Mouse (Mus musculus): ENCODE measurements around the gene Myo5c. TPM values are rescaled to one million over a fixed set of nuclear protein-coding genes. Genes with fewer than 3 reads are reported as not detected.

Gene Myo5c
- total and polyA plus RNA-seq, 3 experiments: 0.15 to 0.22 TPM; not detected in 1

DNA sequence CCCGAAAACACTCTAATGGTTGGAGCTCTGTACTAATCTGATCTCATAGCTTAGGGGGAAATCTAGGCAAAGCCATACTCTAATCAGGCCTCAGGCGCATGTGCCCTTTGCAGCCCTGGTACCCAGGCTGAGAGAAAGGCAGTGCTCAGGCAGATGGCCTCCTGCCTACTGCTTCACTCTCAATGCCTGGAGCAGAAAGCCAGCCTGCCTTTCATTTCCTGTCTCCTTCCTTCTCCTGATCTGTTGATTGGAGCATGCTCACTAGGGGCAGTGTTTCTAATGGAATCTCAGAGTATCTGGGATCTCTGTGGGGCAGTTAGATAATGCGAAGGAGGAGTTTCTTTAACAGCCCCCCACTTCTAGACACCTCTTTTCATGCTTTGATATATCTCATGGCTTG lies 87.5 kb downstream of the Myo5c start:
- H3K4me3 ChIP-seq (ENCODE audit: low read depth, low read length): no peak overlapping the region
- H3K36me3 ChIP-seq (replicated peaks): no peaks in the 10 kb centered on the region
- H3K27me3 ChIP-seq (ENCODE audit: insufficient read depth, low read length): peaks cover 18% of the 10 kb centered on the region
- TF ChIP-seq GATA2 (IDR thresholded peaks at IDR 0.05; ENCODE audit: borderline replicate concordance, low read depth, low read length): no peak
- TF ChIP-seq TAL1 (conservative IDR thresholded peaks at IDR 0.05; ENCODE audit: low read depth, low read length): no peak
- TF ChIP-seq CTCF (IDR thresholded peaks at IDR 0.05; ENCODE audit: low read depth, low read length): no peak
- TF ChIP-seq GATA1 (IDR thresholded peaks at IDR 0.05; ENCODE audit: borderline replicate concordance, low read length): no peak
- TF ChIP-seq POLR2AphosphoS5 (IDR thresholded peaks at IDR 0.05; ENCODE audit: insufficient replicate concordance, low read depth, low read length): no peak
- peaks cover 1% of the 10 kb centered on the region for H3K4me1 ChIP-seq (ENCODE audit: insufficient read depth, low read depth, low read length)
- H3K9me3 ChIP-seq (replicated peaks): no peaks in the 10 kb centered on the region
- DNase-seq (ENCODE audit: low spot score) (no peak), ATAC-seq (ENCODE audit: extremely low read depth, insufficient number of reproducible peaks, low FRiP score, poor library complexity, severe bottlenecking) (no peak)

DNA sequence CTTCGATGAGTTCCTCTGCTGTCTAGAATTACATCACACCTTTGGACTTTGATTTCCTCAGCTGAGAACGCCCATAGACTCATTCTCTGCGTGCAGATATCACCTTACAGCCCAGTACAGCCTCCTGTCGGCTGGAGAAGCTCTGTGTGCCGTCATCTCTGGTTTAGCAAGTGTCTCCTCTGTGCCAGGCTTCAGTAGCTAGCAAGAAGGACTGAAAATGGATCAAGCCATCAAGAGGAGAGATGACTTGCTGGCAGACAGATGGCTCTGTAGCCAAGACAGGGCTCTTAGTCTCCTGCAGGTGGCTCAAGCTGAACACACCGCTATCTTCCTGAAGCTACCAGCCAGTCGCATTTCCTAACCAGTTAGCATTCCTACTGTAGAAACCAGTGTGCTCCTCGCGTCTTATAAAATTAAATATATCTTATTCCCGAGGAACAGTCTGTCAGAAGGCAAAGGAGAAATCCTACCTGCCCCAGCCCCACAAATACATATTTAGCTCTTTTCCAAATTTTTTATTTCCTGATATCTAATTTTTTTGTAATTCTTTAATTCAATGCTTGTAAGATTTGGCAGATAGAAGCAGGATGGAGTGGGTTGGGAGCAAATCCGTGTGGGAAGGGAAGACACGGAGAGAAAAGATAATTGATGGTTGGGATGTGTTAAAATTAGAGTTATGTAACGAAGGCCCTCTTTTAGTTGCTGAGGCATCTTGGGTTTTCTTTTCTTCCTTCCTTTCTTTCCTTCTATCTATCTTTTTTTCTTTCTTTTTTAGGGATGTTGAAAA lies 90.5 kb downstream of the Myo5c start:
- peaks cover 11% of the 10 kb centered on the region for H3K27me3 ChIP-seq (ENCODE audit: insufficient read depth, low read length)
- no peaks in the 10 kb centered on the region for H3K4me1 ChIP-seq (ENCODE audit: insufficient read depth, low read depth, low read length)
- DNase-seq (ENCODE audit: low spot score): no peak
- no peaks in the 10 kb centered on the region for H3K36me3 ChIP-seq (replicated peaks)
- no peaks in the 10 kb centered on the region for H3K9me3 ChIP-seq (replicated peaks)
- no peak for ATAC-seq (ENCODE audit: extremely low read depth, insufficient number of reproducible peaks, low FRiP score, poor library complexity, severe bottlenecking)
- TF ChIP-seq POLR2AphosphoS5 (IDR thresholded peaks at IDR 0.05; ENCODE audit: insufficient replicate concordance, low read depth, low read length) (no peak), CTCF (IDR thresholded peaks at IDR 0.05; ENCODE audit: low read depth, low read length) (no peak), TAL1 (conservative IDR thresholded peaks at IDR 0.05; ENCODE audit: low read depth, low read length) (no peak), GATA1 (IDR thresholded peaks at IDR 0.05; ENCODE audit: borderline replicate concordance, low read length) (no peak), GATA2 (IDR thresholded peaks at IDR 0.05; ENCODE audit: borderline replicate concordance, low read depth, low read length) (no peak)
- H3K4me3 ChIP-seq (ENCODE audit: low read depth, low read length): no peak overlapping the region

DNA sequence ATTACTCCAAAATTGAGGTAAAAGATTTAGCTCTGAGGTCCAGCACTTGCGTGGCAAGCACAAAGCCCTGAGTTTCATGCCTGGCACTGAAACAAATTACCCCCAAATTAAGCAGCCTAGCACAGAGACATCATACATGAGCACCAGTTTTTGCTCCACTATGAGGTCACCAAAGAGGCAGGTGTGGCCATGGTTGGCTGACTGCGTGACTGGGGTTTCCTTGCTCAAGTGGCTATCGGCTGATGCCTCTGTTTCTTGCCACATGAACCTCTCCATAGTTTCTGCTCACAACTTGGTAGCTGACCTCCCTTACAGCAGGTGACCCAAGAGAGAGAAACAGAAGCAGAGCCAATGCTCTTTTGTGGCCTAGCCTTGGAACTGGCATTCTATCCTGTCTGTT lies 96.2 kb downstream of the Myo5c start:
- DNase-seq (ENCODE audit: low spot score): no peak
- no peak for ATAC-seq (ENCODE audit: extremely low read depth, insufficient number of reproducible peaks, low FRiP score, poor library complexity, severe bottlenecking)
- H3K4me3 ChIP-seq (ENCODE audit: low read depth, low read length): no peak overlapping the region
- no peaks in the 10 kb centered on the region for H3K9me3 ChIP-seq (replicated peaks)
- TF ChIP-seq POLR2AphosphoS5 (IDR thresholded peaks at IDR 0.05; ENCODE audit: insufficient replicate concordance, low read depth, low read length) (no peak), GATA1 (IDR thresholded peaks at IDR 0.05; ENCODE audit: borderline replicate concordance, low read length) (no peak), CTCF (IDR thresholded peaks at IDR 0.05; ENCODE audit: low read depth, low read length) (no peak)
- H3K4me1 ChIP-seq (ENCODE audit: insufficient read depth, low read depth, low read length): no peaks in the 10 kb centered on the region
- no peaks in the 10 kb centered on the region for H3K36me3 ChIP-seq (replicated peaks)
- H3K27me3 ChIP-seq (ENCODE audit: insufficient read depth, low read length): peaks cover 5% of the 10 kb centered on the region; the same call in 1 of the 2 replicates

DNA sequence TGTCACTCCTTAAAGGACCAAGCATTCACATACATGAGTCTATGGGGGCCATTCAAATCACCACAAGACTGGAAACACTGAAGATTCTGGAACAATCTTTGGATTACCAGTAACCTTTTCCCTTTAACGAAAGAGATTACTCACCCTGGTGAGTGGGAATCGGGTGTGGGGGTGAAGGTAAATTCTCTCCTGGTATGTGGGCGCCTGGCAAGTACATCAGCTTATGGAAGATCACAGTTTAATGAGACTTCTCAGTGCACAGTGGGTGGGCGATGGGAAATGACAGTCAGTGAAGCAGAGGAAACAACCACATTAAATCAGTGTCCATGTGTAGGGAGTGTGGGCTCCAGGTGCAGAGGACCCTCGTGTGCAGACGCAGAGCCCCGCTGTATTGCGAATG lies 99.0 kb downstream of the Myo5c start:
- ATAC-seq (ENCODE audit: extremely low read depth, insufficient number of reproducible peaks, low FRiP score, poor library complexity, severe bottlenecking) (no peak), DNase-seq (ENCODE audit: low spot score) (no peak)
- no peaks in the 10 kb centered on the region for H3K36me3 ChIP-seq (replicated peaks)
- no peak for TF ChIP-seq CTCF (IDR thresholded peaks at IDR 0.05; ENCODE audit: low read depth, low read length)
- no peak for TF ChIP-seq GATA2 (IDR thresholded peaks at IDR 0.05; ENCODE audit: borderline replicate concordance, low read depth, low read length)
- no peak for TF ChIP-seq POLR2AphosphoS5 (IDR thresholded peaks at IDR 0.05; ENCODE audit: insufficient replicate concordance, low read depth, low read length)
- TF ChIP-seq TAL1 (conservative IDR thresholded peaks at IDR 0.05; ENCODE audit: low read depth, low read length): no peak
- TF ChIP-seq GATA1 (IDR thresholded peaks at IDR 0.05; ENCODE audit: borderline replicate concordance, low read length): no peak
- no peaks in the 10 kb centered on the region for H3K4me1 ChIP-seq (ENCODE audit: insufficient read depth, low read depth, low read length)
- no peaks in the 10 kb centered on the region for H3K9me3 ChIP-seq (replicated peaks)
- H3K4me3 ChIP-seq (ENCODE audit: low read depth, low read length): no peak overlapping the region
- H3K27me3 ChIP-seq (ENCODE audit: insufficient read depth, low read length): peaks cover 5% of the 10 kb centered on the region; the same call in 1 of the 2 replicates

DNA sequence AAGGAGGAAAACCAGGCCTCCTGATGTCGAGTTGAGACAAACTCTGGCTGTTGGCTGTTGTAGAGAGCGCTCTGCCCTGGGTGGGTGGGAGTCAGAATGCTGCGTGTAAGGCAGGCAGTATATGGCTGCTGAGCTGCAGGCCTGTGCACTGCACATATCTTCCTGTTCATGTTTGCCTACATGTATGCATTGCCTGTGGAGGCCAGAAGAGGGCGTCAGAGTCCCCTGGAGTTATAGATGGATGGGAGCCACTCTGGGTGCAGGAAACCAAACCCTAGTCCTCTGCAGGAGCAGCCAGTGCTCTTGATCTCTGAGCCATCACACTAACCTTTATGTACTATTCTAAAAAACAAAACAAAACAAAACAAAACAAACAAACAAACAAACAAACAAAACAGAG lies 102.6 kb downstream of the Myo5c start:
- DNase-seq (ENCODE audit: low spot score): no peak
- ATAC-seq (ENCODE audit: extremely low read depth, insufficient number of reproducible peaks, low FRiP score, poor library complexity, severe bottlenecking): no peak
- Histone ChIP-seq H3K4me3 (ENCODE audit: low read depth, low read length) (no peak overlapping the region), H3K9me3 (replicated peaks) (no peaks in the 10 kb centered on the region), H3K36me3 (replicated peaks) (no peaks in the 10 kb centered on the region), H3K4me1 (ENCODE audit: insufficient read depth, low read depth, low read length) (no peaks in the 10 kb centered on the region), H3K27me3 (ENCODE audit: insufficient read depth, low read length) (no peaks in the 10 kb centered on the region; the same call in 1 of the 2 replicates)
- TF ChIP-seq GATA1 (IDR thresholded peaks at IDR 0.05; ENCODE audit: borderline replicate concordance, low read length) (no peak), CTCF (IDR thresholded peaks at IDR 0.05; ENCODE audit: low read depth, low read length) (0 out of 2 replicates have a peak, but pooled peaks have one; percentile 4)

DNA sequence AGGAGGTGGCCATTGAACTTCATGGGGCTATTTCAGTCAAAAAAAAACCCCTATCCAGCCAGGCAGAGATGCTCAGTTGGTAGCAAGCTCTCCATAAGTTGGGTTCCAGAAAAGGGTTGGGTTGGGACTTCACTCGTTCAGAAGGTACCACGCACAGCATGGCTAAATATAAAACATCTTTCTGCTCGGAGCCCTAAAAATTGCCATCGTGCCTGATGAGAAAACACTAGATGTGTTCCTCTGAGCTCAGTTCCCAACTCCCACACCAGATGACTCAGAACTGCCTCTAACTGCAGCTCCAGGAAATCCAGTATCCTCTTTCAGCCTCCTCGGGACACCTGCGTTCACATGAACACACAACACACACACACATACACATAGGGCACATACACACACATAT lies 106.2 kb downstream of the Myo5c start:
- no peak for TF ChIP-seq GATA2 (IDR thresholded peaks at IDR 0.05; ENCODE audit: borderline replicate concordance, low read depth, low read length)
- no peak for TF ChIP-seq CTCF (IDR thresholded peaks at IDR 0.05; ENCODE audit: low read depth, low read length)
- TF ChIP-seq GATA1 (IDR thresholded peaks at IDR 0.05; ENCODE audit: borderline replicate concordance, low read length): no peak
- no peak for TF ChIP-seq POLR2AphosphoS5 (IDR thresholded peaks at IDR 0.05; ENCODE audit: insufficient replicate concordance, low read depth, low read length)
- TF ChIP-seq TAL1 (conservative IDR thresholded peaks at IDR 0.05; ENCODE audit: low read depth, low read length): no peak
- H3K36me3 ChIP-seq (replicated peaks): no peaks in the 10 kb centered on the region
- ATAC-seq (ENCODE audit: extremely low read depth, insufficient number of reproducible peaks, low FRiP score, poor library complexity, severe bottlenecking): no peak

More for the DNA sequence above, 106.2 kb downstream of the Myo5c start:
- H3K4me3 ChIP-seq (ENCODE audit: low read depth, low read length): no peak overlapping the region
- H3K27me3 ChIP-seq (ENCODE audit: insufficient read depth, low read length): peaks cover 6% of the 10 kb centered on the region
- no peaks in the 10 kb centered on the region for H3K4me1 ChIP-seq (ENCODE audit: insufficient read depth, low read depth, low read length)
- no peak for DNase-seq (ENCODE audit: low spot score)
- H3K9me3 ChIP-seq (replicated peaks): no peaks in the 10 kb centered on the region
